Mouse (Mus musculus): ENCODE results near the gene Cep57. TPM values are rescaled to one million over a fixed set of nuclear protein-coding genes. Genes with fewer than 3 reads are reported as not detected.
"Not testable (repeated sequence)": the region's sequence is repeated elsewhere in the genome, so short reads cannot be mapped to it uniquely, and the experiment has no call there.

Cep57 gene
- total RNA-seq, 2 experiments from 2014 or later: 17.2 to 18.0 TPM

GRCm38 (mm10) chr9:13807657-13808056 is 19.2 kb downstream of the Cep57 start:
- intact Hi-C loops (cut with DNase I): loop anchor here (5.0 kb wide), 1 partner anchor 575 kb away; no protein-coding TSS in a partner anchor
- no peak for DNase-seq (ENCODE audit: extremely low spot score in 1 of 2, low spot score in 2 of 2)

DNA sequence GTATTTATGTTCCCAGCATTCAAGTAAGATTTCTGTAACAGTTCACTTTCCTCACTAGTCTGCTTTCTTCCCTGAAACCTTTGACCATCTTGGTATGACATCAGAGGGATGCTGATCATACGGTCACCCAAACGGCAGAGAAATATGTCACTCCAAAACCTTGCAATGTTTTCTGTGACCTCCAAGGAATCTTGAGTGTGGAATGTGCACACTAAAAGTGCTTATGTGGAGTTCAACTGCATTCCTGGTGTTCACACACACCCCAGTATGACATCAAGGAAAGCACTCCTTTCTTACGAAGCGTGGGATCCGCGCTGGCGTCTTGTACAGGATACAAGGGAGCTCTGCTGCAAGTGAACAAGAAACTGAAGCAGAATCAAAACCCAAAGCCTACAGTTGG is 20.1 kb downstream of the Cep57 start:
- no peak for DNase-seq (ENCODE audit: extremely low spot score in 1 of 2, low spot score in 2 of 2)
- intact Hi-C loops (cut with DNase I): loop anchor here (5.0 kb wide), 1 partner anchor 575 kb away; no protein-coding TSS in a partner anchor

GRCm38 (mm10) chr9:13804480-13804879 is 22.4 kb downstream of the Cep57 start:
- no peak for DNase-seq (ENCODE audit: extremely low spot score in 1 of 2, low spot score in 2 of 2)
- intact Hi-C loops (cut with DNase I): no loop called here

GRCm38 (mm10) chr9:13794756-13795155 is 32.2 kb downstream of the Cep57 start:
- intact Hi-C loops (cut with DNase I): no loop called here
- DNase-seq (ENCODE audit: extremely low spot score in 1 of 2, low spot score in 2 of 2): no peak

DNA sequence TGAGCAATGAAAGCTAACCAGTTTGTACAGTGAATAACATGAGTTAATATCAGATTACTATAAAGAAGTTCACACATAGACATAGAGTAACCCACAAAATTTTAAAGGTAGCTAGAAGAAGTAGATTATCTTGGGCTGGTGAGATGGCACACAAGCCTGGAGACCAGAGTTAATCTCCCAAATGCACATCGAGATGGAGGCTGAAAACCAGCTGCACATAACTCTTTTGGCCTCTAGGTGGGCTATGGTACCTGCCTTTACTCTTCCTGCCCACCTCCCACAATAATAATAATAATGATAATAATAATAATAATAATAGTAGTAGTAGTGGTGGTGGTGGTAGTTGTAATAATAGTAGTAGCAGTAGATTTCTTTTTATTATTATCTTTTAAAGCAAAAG is 32.6 kb downstream of the Cep57 start:
- DNase-seq (ENCODE audit: extremely low spot score in 1 of 2, low spot score in 2 of 2): no peak
- intact Hi-C loops (cut with DNase I): no loop called here

DNA sequence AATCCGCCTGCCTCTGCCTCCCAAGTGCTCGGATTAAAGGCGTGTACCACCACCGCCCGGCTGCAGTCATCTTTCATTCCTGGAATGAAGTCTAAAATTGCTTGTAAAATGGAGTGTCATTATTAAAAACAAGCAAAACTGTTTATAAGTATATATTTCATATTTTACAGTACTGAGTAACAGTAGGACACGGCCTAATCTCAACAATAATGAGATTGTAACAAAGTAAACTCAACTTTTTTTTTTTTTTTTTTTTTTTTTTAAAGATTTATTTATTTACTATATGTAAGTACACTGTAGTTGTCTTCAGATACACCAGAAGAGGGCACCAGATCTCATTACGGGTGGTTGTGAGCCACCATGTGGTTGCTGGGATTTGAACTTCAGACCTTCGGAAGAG is 36.0 kb downstream of the Cep57 start:
- DNase-seq (ENCODE audit: extremely low spot score in 1 of 2, low spot score in 2 of 2); intact Hi-C loops (cut with DNase I): not testable (repeated sequence)

GRCm38 (mm10) chr9:13781985-13782384 is 44.9 kb downstream of the Cep57 start:
- intact Hi-C loops (cut with DNase I): no loop called here
- DNase-seq (ENCODE audit: extremely low spot score in 1 of 2, low spot score in 2 of 2): no peak

- intact Hi-C loops (cut with DNase I): no loop called here
- DNase-seq (ENCODE audit: extremely low spot score in 1 of 2, low spot score in 2 of 2): no peak
Observed at GRCm38 (mm10) chr9:13774732-13775131, 52.2 kb downstream of the Cep57 start.

DNA sequence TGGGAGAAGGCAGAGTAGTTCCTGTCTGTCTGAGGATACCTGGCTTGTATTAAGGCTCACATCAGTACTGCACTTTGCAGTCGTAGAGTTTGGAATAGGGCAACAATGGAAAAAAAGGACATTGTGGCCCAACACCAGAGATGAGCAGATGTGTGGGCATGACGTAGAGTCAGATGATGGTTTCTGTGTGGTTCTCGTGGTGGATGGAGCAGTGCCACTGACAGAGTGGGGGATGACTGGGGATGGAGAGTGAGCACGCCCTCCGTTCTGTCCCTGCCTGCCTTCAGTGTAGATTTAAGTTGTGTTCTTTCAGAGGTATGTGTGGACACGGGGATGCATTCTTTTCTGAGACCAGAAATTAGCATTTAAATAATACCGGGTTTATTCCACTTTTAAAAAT is 60.3 kb downstream of the Cep57 start:
- no peak for DNase-seq (ENCODE audit: extremely low spot score in 1 of 2, low spot score in 2 of 2)

DNA sequence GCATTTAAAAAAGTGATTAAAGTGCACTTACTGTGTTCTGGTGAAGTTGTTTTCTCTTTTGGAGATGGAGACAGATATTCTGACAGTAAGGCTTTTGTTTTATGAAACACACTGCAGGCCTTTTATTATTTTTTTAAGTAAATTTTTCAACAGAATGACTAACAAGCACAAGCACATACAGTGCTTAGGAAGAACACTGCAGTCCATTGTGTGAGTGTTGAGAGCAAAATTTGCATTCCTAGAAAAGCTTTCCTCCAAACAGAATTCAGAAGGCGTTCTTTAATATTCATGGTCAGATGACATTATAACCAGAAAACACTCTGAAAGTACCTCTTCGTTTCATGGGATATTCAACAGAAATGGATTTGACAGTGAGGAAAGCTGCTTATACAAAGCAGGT is 61.3 kb downstream of the Cep57 start:
- DNase-seq (ENCODE audit: extremely low spot score in 1 of 2, low spot score in 2 of 2): no peak
- intact Hi-C loops (cut with DNase I): no loop called here

More for the DNA sequence above, 60.3 kb downstream of the Cep57 start:
- intact Hi-C loops (cut with DNase I): no loop called here

- intact Hi-C loops (cut with DNase I): no loop called here
- no peak for DNase-seq (ENCODE audit: extremely low spot score in 1 of 2, low spot score in 2 of 2)
Observed at GRCm38 (mm10) chr9:13760430-13760829, 66.5 kb downstream of the Cep57 start.

Other genes starting within 250 kb of the Cep57 start
- gene Mtmr2, start 78.7 kb downstream of the Cep57 start, total RNA-seq (2021): 10 to 100 TPM; 42.9 to 44.4 TPM
- 10 to 100 TPM; 23.7 to 26.2 TPM for gene Fam76b, start 609 bp upstream of the Cep57 start, total RNA-seq (2021)